Mouse (Mus musculus): ENCODE results near the gene Peak1. TPM values are rescaled to one million over a fixed set of nuclear protein-coding genes. Genes with fewer than 3 reads are reported as not detected.
A peak's percentile ranks its signal among the peaks of the same experiment; 100 is the strongest.

The Peak1 gene
- polyA plus RNA-seq, 1 experiment = 13.0 TPM

- Histone ChIP-seq H3K4me3 (ENCODE audit: low read depth, low read length) (no peak overlapping the region), H3K27me3 (ENCODE audit: control insufficient read depth, insufficient read depth, low read length) (no peaks in the 10 kb centered on the region), H3K4me1 (ENCODE audit: control insufficient read depth, insufficient read depth, insufficient read length, low read length) (no peaks in the 10 kb centered on the region), H3K36me3 (ENCODE audit: control insufficient read depth, insufficient read depth, low read length) (no peaks in the 10 kb centered on the region), H3K27ac (ENCODE audit: insufficient read depth, low read depth, low read length) (no peak overlapping the region)
- no peak for TF ChIP-seq POLR2A (IDR thresholded peaks at IDR 0.05; ENCODE audit: low read depth, low read length)
- no peak for TF ChIP-seq CTCF (IDR thresholded peaks at IDR 0.05; ENCODE audit: extremely low read depth, insufficient read length, insufficient replicate concordance, low read depth, low read length)
- WGBS = 47% methylated on average over 1 of the region's 1 CpGs
Observed at GRCm38 (mm10) chr9:56339426-56340195, 78.3 kb downstream of the Peak1 start.

DNA sequence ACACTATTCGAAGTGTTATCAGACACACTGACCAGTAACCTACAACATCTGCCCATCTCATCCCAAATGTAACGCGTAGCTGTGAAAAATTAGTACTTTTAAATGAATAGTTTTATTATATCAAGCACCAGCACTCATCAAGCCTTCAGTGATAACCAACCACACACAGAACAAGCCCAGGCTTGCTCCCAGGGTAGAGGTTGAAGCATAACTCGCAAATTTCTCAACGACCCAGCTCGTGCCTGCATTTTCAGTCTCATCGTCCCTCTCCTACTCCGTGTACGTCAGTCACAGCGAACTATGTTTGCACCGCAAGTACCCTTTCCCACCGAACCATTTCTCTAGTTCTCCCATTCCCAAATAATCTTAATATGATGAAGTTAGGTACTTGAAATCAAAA is 83.5 kb downstream of the Peak1 start:
- no peak overlapping the region for H3K27ac ChIP-seq (ENCODE audit: insufficient read depth, low read depth, low read length)
- no peaks in the 10 kb centered on the region for H3K36me3 ChIP-seq (ENCODE audit: control insufficient read depth, insufficient read depth, low read length)
- H3K27me3 ChIP-seq (ENCODE audit: control insufficient read depth, insufficient read depth, low read length) = no peaks in the 10 kb centered on the region
- TF ChIP-seq POLR2A (IDR thresholded peaks at IDR 0.05; ENCODE audit: low read depth, low read length) (no peak), CTCF (IDR thresholded peaks at IDR 0.05; ENCODE audit: extremely low read depth, insufficient read length, insufficient replicate concordance, low read depth, low read length) (no peak)
- H3K4me1 ChIP-seq (ENCODE audit: control insufficient read depth, insufficient read depth, insufficient read length, low read length) = no peaks in the 10 kb centered on the region
- H3K4me3 ChIP-seq (ENCODE audit: low read depth, low read length) = no peak overlapping the region
- 91% methylated on average over 12 of the region's 12 CpGs for WGBS

DNA sequence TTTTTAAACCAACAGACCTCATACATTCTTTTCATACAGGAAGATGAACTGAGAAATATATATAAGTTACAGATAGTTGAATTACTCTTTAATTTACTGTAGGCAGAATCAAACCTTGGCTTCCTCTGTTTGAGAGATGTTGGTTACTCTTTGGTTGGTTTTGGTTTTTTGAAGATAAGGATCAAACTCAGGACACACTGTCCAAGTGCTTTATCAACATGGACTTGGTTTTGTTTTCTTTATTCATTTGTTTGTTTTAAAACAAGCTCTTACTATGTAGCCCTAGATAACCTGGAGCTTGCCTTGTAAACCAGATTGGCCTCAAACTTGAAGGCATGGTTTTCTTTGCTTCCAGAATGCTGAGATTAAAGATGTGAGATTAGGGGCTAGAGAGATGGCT is 85.1 kb downstream of the Peak1 start:
- no peaks in the 10 kb centered on the region for H3K4me1 ChIP-seq (ENCODE audit: control insufficient read depth, insufficient read depth, insufficient read length, low read length)
- no peaks in the 10 kb centered on the region for H3K36me3 ChIP-seq (ENCODE audit: control insufficient read depth, insufficient read depth, low read length)
- H3K4me3 ChIP-seq (ENCODE audit: low read depth, low read length) = no peak overlapping the region
- no peak for TF ChIP-seq CTCF (IDR thresholded peaks at IDR 0.05; ENCODE audit: extremely low read depth, insufficient read length, insufficient replicate concordance, low read depth, low read length)
- no peak for TF ChIP-seq POLR2A (IDR thresholded peaks at IDR 0.05; ENCODE audit: low read depth, low read length)
- H3K27ac ChIP-seq (ENCODE audit: insufficient read depth, low read depth, low read length) = no peak overlapping the region
- no peaks in the 10 kb centered on the region for H3K27me3 ChIP-seq (ENCODE audit: control insufficient read depth, insufficient read depth, low read length)

DNA sequence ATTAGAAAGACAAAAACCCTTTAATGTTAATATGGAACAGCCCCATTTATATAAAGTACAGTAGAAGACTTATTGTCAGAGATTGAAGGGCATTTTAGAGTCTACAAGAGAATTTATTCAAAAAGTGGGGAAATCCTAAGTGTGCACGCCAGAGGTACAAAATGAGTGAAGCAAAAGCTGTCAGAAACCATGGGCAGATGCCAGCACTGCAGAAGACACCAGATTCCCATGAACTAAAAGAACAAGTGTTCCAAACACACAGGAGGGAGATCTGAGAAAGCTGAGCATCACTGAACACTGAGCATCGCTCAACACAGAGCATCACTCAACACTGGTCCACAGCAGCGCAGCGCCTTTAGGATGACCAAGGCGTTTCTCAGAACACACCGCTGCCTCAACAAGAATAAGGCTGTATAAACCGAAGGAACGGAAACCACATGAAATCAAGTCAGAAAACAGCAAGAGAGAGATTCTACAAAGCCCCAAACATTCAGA is 91.3 kb downstream of the Peak1 start:
- Histone ChIP-seq H3K36me3 (ENCODE audit: control insufficient read depth, insufficient read depth, low read length) (no peaks in the 10 kb centered on the region), H3K4me1 (ENCODE audit: control insufficient read depth, insufficient read depth, insufficient read length, low read length) (no peaks in the 10 kb centered on the region), H3K4me3 (ENCODE audit: low read depth, low read length) (no peak overlapping the region), H3K27me3 (ENCODE audit: control insufficient read depth, insufficient read depth, low read length) (no peaks in the 10 kb centered on the region), H3K27ac (ENCODE audit: insufficient read depth, low read depth, low read length) (no peak overlapping the region)
- WGBS = 95% methylated on average over 8 of the region's 8 CpGs
- TF ChIP-seq CTCF (IDR thresholded peaks at IDR 0.05; ENCODE audit: extremely low read depth, insufficient read length, insufficient replicate concordance, low read depth, low read length) (no peak), POLR2A (IDR thresholded peaks at IDR 0.05; ENCODE audit: low read depth, low read length) (no peak)

DNA sequence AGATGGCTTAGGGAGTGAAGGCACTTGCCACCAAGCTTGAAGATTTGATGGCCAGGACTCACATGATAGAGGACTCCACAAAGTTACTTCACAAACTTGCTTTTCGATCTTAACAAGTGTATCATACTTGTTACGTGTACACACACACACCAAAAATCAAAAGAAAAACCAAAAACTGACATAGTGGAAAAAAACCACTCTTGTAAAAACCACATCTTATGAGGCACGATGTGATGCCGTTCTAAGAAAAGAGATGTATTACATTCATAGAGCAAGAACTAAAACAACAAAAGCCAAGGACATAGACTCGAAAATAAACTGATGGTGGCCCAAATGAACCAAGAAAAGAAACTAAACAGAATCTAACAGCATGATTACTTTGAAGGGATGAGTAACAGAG is 92.1 kb downstream of the Peak1 start:
- no peaks in the 10 kb centered on the region for H3K27me3 ChIP-seq (ENCODE audit: control insufficient read depth, insufficient read depth, low read length)
- no peak overlapping the region for H3K27ac ChIP-seq (ENCODE audit: insufficient read depth, low read depth, low read length)
- H3K36me3 ChIP-seq (ENCODE audit: control insufficient read depth, insufficient read depth, low read length) = no peaks in the 10 kb centered on the region
- H3K4me3 ChIP-seq (ENCODE audit: low read depth, low read length) = no peak overlapping the region
- no peaks in the 10 kb centered on the region for H3K4me1 ChIP-seq (ENCODE audit: control insufficient read depth, insufficient read depth, insufficient read length, low read length)
- WGBS = 81% methylated on average over 5 of the region's 5 CpGs
- TF ChIP-seq POLR2A (IDR thresholded peaks at IDR 0.05; ENCODE audit: low read depth, low read length) (no peak), CTCF (IDR thresholded peaks at IDR 0.05; ENCODE audit: extremely low read depth, insufficient read length, insufficient replicate concordance, low read depth, low read length) (no peak)

DNA sequence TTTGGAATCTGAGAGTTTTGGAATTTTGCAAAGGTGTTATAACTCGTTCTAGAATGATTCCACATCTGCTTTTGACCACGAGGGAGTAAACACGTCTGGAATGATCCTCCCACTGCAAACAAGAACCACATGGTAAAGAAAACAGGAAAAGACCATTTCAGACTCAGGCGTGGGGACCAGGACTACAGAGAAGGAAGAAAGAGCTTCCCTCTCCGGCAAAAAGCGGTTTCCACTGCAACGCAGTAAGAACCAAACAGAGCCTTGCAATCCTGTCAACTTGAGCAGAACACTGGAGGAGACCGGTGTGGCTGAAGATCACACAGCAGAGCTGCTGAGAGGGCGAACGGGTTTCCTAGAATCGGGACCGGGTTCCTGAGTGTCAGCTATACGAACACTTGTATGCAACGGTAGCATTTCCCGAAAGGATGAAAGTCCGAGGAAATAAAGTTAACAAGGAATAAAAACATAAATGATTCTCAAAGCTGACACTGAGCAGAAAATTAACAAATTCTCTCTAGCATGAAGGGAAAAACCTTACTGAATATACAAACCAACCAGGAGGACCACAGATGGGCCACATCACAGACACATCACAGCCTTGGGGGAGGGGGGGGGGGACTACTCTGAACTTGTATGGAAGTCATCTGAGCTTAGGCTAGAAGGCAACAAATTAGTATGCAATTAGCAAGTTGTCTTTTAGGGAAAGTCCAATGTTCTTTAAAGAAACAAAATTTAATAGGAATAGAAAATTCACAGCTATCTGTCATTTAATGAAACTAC is 93.1 kb downstream of the Peak1 start:
- Histone ChIP-seq H3K27ac (ENCODE audit: insufficient read depth, low read depth, low read length) (peak overlapping the region; percentile 13; the same call in 1 of the 2 replicates), H3K4me3 (ENCODE audit: low read depth, low read length) (peak overlapping the region; percentile 37; the same call in 1 of the 2 replicates), H3K4me1 (ENCODE audit: control insufficient read depth, insufficient read depth, insufficient read length, low read length) (no peaks in the 10 kb centered on the region), H3K36me3 (ENCODE audit: control insufficient read depth, insufficient read depth, low read length) (no peaks in the 10 kb centered on the region), H3K27me3 (ENCODE audit: control insufficient read depth, insufficient read depth, low read length) (no peaks in the 10 kb centered on the region)
- 62% methylated on average over 16 of the region's 16 CpGs for WGBS
- TF ChIP-seq POLR2A (IDR thresholded peaks at IDR 0.05; ENCODE audit: low read depth, low read length) (no peak), CTCF (IDR thresholded peaks at IDR 0.05; ENCODE audit: extremely low read depth, insufficient read length, insufficient replicate concordance, low read depth, low read length) (no peak)

- TF ChIP-seq POLR2A (IDR thresholded peaks at IDR 0.05; ENCODE audit: low read depth, low read length) (no peak), CTCF (IDR thresholded peaks at IDR 0.05; ENCODE audit: extremely low read depth, insufficient read length, insufficient replicate concordance, low read depth, low read length) (no peak)
- 76% methylated on average over 2 of the region's 2 CpGs for WGBS
- Histone ChIP-seq H3K27me3 (ENCODE audit: control insufficient read depth, insufficient read depth, low read length) (no peaks in the 10 kb centered on the region), H3K4me3 (ENCODE audit: low read depth, low read length) (no peak overlapping the region), H3K36me3 (ENCODE audit: control insufficient read depth, insufficient read depth, low read length) (no peaks in the 10 kb centered on the region), H3K4me1 (ENCODE audit: control insufficient read depth, insufficient read depth, insufficient read length, low read length) (no peaks in the 10 kb centered on the region), H3K27ac (ENCODE audit: insufficient read depth, low read depth, low read length) (no peak overlapping the region)
Observed at GRCm38 (mm10) chr9:56321291-56321690, 96.6 kb downstream of the Peak1 start.

All from small intestine, adult 2 months (tissue).